Mouse (Mus musculus) liver, embryonic 12.5 days (tissue): ENCODE data around the gene Slit3. TPM values are rescaled to one million over a fixed set of nuclear protein-coding genes. Genes with fewer than 3 reads are reported as not detected.

ENCODE experiments used
- ATAC-seq: fragments of 200-750 bp; cut with Nextera tagmentation; 2 replicates; pipeline ENCODE4 v1.8.0; 2017; ENCODE audit warnings: moderate number of reproducible peaks, mild to moderate bottlenecking, moderate library complexity
- H3K27ac ChIP-seq: fragments of 300-500 bp; sonication (generic); 2 replicates; pipeline ENCODE4 v1.5.1; 2016; ENCODE audit warnings: mild to moderate bottlenecking
- H3K27me3 ChIP-seq: fragments of 300-500 bp; sonication (generic); replicated peaks from 2 replicates; pipeline ENCODE4 v1.6.1; 2016; ENCODE audit warnings: mild to moderate bottlenecking, moderate library complexity
- H3K36me3 ChIP-seq: fragments of 300-500 bp; sonication (generic); 2 replicates; pipeline ENCODE4 v1.6.1; 2016; ENCODE audit warnings: mild to moderate bottlenecking, moderate library complexity
- H3K4me1 ChIP-seq: fragments of 300-500 bp; sonication (generic); 2 replicates; pipeline ENCODE4 v1.6.1; 2016
- H3K4me2 ChIP-seq: fragments of 300-500 bp; sonication (generic); 2 replicates; pipeline ENCODE4 v1.6.1; 2016; ENCODE audit warnings: mild to moderate bottlenecking, moderate library complexity
- H3K4me3 ChIP-seq: fragments of 300-500 bp; sonication (generic); 2 replicates; pipeline ENCODE4 v1.5.1; 2016; ENCODE audit warnings: mild to moderate bottlenecking, moderate library complexity
- H3K9ac ChIP-seq: fragments of 300-500 bp; sonication (generic); 2 replicates; pipeline ENCODE4 v1.6.1; 2016; ENCODE audit warnings: mild to moderate bottlenecking, moderate library complexity
- H3K9me3 ChIP-seq: fragments of 300-500 bp; sonication (generic); replicated peaks from 2 replicates; pipeline ENCODE4 v1.6.1; 2016; ENCODE audit warnings: mild to moderate bottlenecking, moderate library complexity
- WGBS: fragments of 180-500 bp; shearing (Covaris S2); methylation state at CpG from one replicate; pipeline ENCODE4 v1.1.7; 2016; ENCODE audit not compliant: insufficient replicate concordance; 5-methylcytosine and 5-hydroxymethylcytosine counted together
- polyA plus RNA-seq: library from polyadenylated mRNA; unstranded; fragments of >200 nt; fragmentation: Nextera tagmentation; extraction: Ambion mirVana; gene quantifications from 2 replicates; pipeline ENCODE4 v1.2.1, GENCODE M21; 2016

Slit3 gene
- polyA plus RNA-seq, 1 experiment from 2014 or later = 1.6 TPM

DNA sequence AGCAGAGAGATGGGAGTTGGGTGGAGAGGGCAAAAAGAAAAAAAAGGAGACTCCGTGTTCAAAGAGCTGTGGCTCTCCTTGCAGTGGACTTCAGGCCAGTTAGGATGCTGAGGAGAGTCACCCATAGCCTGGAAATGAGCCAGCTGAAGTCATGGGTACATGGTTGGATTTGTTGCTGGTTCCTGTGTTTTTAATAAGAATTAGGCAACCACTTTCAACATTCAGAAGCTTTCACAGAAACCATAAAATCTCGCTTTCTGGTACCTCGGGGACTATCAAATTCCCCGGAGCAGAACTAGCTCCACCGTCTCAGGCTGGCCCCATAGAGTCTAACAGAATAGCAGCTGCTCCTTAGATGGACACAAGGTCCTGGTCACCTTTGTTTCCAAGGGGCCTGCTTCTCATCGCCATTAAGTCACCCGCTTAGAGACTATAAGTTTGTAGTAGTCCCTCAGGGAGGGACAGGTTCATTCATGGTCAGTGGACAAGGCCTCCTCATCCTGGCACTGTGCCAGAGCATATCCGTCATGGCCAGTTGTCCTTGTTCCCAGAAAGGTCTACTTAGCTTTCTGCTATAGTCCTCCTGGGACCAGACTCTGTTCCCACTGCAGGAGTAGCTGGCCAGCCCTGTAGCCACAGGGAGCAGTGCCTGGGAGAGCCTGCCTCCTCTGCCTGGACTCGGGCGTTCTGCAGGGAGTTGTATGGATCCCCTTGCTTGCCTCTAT, 505.3 kb downstream of the Slit3 start:
- no peak overlapping the region for H3K27ac ChIP-seq

DNA sequence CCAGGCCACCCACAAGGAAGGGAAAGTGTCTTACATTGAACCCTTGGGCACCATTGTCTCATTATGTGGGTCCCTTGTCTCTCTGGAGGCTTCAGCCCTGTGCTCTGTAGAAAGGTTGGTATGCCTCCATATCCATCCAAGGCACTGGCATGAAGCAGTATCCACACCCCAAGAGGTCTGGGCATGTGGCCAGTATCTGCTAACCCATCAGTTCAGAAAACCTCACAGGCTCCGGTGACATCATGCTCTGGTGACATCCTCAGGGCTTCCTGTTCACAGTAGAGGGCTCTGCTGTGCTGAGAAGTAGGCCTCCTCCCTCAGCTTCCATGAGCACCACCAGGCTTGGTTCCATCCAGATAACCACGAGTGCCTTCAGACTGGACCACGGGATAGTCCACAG, 506.8 kb downstream of the Slit3 start:
- Histone ChIP-seq H3K36me3 (no peaks in the 10 kb centered on the region), H3K27ac (no peak overlapping the region), H3K9me3 (no peaks in the 10 kb centered on the region), H3K27me3 (no peaks in the 10 kb centered on the region), H3K4me2 (no peak overlapping the region), H3K4me3 (no peak overlapping the region), H3K4me1 (no peaks in the 10 kb centered on the region), H3K9ac (no peak overlapping the region)
- no peak for ATAC-seq
- WGBS = 52% methylated on average over 3 of the region's 3 CpGs

More for the DNA sequence above, 505.3 kb downstream of the Slit3 start:
- no peak for ATAC-seq
- Histone ChIP-seq H3K4me2 (no peak overlapping the region), H3K9me3 (no peaks in the 10 kb centered on the region), H3K27me3 (no peaks in the 10 kb centered on the region), H3K36me3 (no peaks in the 10 kb centered on the region), H3K4me3 (no peak overlapping the region), H3K4me1 (no peaks in the 10 kb centered on the region), H3K9ac (no peak overlapping the region)
- WGBS = 70% methylated on average over 10 of the region's 10 CpGs

DNA sequence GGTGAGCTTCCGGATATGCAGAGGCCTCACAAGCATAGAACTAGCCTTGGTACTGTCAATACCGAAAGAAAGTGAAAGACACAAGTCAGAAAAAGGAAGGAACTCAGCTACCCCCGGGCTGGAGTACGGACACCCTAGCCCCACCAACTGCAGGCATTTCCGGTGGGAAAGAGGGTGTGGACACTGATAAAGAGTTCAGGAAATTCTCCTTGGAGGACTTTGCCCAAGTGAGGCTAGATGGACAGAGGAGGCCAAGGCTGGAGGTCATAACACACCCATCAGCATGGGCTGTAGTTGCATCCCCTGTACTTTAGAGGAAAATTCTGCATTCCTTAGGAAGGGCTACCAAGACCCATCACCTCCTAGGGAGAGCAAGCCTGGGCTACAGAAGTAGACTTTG, 511.2 kb downstream of the Slit3 start:
- Histone ChIP-seq H3K27me3 (no peaks in the 10 kb centered on the region), H3K9ac (no peak overlapping the region), H3K4me2 (no peak overlapping the region), H3K4me3 (no peak overlapping the region), H3K9me3 (no peaks in the 10 kb centered on the region), H3K36me3 (no peaks in the 10 kb centered on the region), H3K4me1 (no peaks in the 10 kb centered on the region), H3K27ac (no peak overlapping the region)
- no peak for ATAC-seq
- 32% methylated on average over 5 of the region's 5 CpGs for WGBS

DNA sequence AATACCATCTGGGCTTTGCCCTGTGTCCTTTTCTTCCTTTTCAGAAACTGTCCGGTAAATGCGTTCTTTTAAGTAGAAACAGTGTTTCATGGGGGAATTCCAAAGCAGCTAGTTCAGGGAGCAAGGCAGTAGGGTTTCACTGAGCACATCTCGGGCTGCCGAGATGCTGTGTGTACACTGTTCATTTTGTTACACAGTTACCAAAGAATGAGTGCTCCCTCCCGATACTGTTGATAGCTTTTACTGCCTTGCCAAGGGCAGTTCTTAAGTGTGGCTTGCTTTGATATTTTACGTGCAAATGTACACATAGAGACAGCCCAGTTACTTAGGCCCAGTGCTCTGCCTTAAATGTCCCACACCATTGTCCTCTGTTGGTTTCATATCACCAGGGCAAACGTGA, 516.1 kb downstream of the Slit3 start:
- Histone ChIP-seq H3K27ac (no peak overlapping the region), H3K9ac (no peak overlapping the region), H3K4me3 (no peak overlapping the region), H3K4me1 (no peaks in the 10 kb centered on the region), H3K27me3 (no peaks in the 10 kb centered on the region), H3K9me3 (no peaks in the 10 kb centered on the region), H3K4me2 (no peak overlapping the region), H3K36me3 (no peaks in the 10 kb centered on the region)
- WGBS = 68% methylated on average over 7 of the region's 7 CpGs
- ATAC-seq = no peak

DNA sequence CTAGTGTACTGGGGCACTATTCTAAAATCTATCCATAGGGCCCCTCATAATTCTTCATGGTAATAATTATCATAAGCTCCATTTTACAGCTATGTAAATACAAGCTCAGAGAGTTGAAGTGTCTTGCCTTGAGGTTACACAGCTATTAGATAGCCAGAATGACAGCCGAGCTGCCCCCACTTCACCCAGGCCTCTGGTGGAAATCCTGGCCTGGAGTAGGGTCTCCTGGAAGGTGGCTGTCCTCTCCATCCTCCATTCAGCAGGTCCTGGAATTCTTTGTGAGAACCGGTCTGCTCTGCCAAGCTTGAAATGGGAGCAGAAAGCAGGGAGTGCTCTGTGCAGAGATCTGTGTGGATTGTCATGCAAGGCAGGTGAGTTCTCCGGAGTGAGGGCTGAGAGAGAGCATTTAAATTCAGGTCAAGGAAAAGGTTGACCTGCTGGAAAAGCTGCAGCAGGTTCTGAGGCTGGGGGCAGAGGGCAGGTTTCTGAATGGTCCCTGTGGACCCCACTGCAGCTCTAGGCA, 517.9 kb downstream of the Slit3 start:
- H3K4me3 ChIP-seq = no peak overlapping the region
- H3K9ac ChIP-seq = no peak overlapping the region
- H3K27me3 ChIP-seq = no peaks in the 10 kb centered on the region
- WGBS = 36% methylated on average over 3 of the region's 3 CpGs
- no peaks in the 10 kb centered on the region for H3K36me3 ChIP-seq
- ATAC-seq = no peak
- H3K4me1 ChIP-seq = no peaks in the 10 kb centered on the region
- no peaks in the 10 kb centered on the region for H3K9me3 ChIP-seq
- no peak overlapping the region for H3K27ac ChIP-seq
- H3K4me2 ChIP-seq = no peak overlapping the region

DNA sequence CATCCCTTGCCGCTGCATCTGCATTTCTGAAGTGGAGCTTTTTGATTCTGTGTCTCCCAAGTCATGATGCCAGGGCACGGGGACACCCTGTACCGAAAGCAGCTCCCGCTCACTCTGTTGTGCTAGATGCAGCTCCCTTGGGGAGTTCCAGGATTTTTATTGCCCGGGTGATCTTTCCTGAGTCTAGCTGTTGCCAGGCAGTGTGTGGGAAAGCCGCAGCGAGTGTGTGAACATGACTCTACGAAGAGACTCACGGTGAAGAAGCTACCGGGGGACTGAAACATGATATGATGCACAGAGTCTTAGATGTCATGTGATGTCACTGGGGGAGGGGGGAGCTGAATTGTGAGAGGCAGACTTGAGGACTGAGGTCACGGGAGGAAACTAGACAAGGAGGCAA, 518.4 kb downstream of the Slit3 start:
- H3K27ac ChIP-seq = no peak overlapping the region
- ATAC-seq = no peak
- H3K4me3 ChIP-seq = no peak overlapping the region
- no peak overlapping the region for H3K4me2 ChIP-seq
- 55% methylated on average over 11 of the region's 11 CpGs for WGBS
- no peaks in the 10 kb centered on the region for H3K9me3 ChIP-seq
- H3K9ac ChIP-seq = no peak overlapping the region
- no peaks in the 10 kb centered on the region for H3K27me3 ChIP-seq
- no peaks in the 10 kb centered on the region for H3K4me1 ChIP-seq
- H3K36me3 ChIP-seq = no peaks in the 10 kb centered on the region

DNA sequence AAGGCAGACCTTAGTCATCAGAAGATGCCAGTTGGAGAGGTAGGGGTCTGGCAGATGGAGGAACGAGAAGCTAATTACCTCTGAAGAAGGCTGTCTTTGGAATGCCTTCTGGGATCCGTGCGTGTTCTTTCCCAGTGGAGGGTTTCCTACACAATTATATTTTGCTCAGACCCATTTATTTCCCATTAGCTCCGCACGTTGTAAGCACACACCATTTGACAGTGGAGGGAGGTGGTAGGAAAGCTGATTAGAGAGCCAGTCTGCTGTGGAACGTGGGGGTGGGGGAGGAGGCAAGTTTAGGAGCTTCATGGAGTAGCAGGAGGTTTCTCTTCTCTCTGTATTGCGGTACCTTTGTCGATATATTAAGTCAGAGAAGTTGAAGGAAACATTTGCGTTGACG, 530.3 kb downstream of the Slit3 start:
- Histone ChIP-seq H3K27ac (no peak overlapping the region), H3K4me2 (no peak overlapping the region), H3K9ac (no peak overlapping the region), H3K27me3 (no peaks in the 10 kb centered on the region), H3K36me3 (no peaks in the 10 kb centered on the region), H3K9me3 (no peaks in the 10 kb centered on the region), H3K4me1 (no peaks in the 10 kb centered on the region), H3K4me3 (no peak overlapping the region)
- 72% methylated on average over 10 of the region's 10 CpGs for WGBS
- ATAC-seq = no peak

DNA sequence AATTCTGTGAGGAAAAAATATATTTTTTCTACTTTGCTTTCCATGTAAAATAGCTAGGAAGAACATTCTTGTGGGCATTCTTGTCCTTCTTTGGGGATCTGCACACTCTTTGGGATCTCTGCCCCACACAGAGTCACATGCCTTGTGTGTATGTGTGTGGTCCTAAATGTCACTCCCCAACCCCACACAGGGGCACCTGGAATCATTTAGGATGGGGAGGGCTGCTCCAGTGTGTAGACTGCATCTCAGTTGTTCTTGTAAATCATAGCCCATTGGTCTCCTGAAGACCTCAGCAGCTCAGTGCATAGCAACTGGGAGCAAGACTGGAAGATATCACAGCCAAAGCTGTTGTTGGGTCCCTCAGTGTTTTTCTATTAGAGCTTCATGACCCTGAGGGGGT, 534.8 kb downstream of the Slit3 start:
- no peak for ATAC-seq
- Histone ChIP-seq H3K36me3 (no peaks in the 10 kb centered on the region), H3K27ac (no peak overlapping the region), H3K4me2 (no peak overlapping the region), H3K9me3 (no peaks in the 10 kb centered on the region), H3K4me1 (no peaks in the 10 kb centered on the region), H3K9ac (no peak overlapping the region), H3K27me3 (no peaks in the 10 kb centered on the region), H3K4me3 (no peak overlapping the region)

DNA sequence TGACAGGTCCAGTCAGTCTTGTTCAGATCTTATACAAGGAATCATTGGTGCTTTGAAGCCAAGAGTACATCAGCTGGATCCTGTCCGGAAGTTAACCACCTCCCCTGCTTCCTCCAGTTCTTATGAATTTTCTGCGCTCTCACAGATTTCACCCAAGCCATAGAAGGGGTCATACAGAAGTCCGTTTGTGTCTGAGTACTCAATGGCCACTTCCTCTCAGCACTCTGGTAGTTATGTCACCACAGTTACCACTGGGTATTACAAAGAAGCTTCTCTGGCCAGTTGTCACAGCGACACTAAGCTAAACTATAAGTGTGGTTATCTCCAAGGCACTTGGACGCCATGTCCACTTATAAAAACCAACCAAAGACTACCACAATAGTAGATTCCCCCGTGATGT, 536.6 kb downstream of the Slit3 start:
- Histone ChIP-seq H3K9me3 (no peaks in the 10 kb centered on the region), H3K36me3 (no peaks in the 10 kb centered on the region), H3K9ac (no peak overlapping the region), H3K4me1 (no peaks in the 10 kb centered on the region), H3K4me2 (no peak overlapping the region), H3K27me3 (no peaks in the 10 kb centered on the region), H3K27ac (no peak overlapping the region), H3K4me3 (no peak overlapping the region)
- WGBS = 46% methylated on average over 6 of the region's 6 CpGs
- ATAC-seq = no peak

DNA sequence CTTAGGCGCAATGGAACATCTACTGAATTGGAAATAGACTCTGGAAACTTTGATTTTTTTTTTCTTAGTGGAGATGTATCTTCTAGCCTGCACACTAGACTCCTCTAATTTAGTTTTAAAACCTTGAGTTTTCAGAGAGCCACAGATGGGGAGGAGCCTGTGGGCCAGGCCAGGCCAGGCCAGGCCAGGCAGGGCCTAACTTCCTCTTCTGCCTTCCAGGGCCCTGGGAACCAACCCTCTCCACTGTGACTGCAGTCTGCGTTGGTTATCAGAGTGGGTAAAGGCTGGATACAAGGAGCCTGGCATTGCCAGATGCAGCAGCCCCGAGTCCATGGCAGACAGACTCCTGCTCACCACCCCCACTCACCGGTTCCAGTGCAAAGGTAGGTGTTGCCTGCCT, 539.9 kb downstream of the Slit3 start:
- Histone ChIP-seq H3K4me2 (no peak overlapping the region), H3K9me3 (no peaks in the 10 kb centered on the region), H3K27ac (no peak overlapping the region), H3K4me1 (no peaks in the 10 kb centered on the region), H3K27me3 (no peaks in the 10 kb centered on the region), H3K9ac (no peak overlapping the region), H3K36me3 (no peaks in the 10 kb centered on the region), H3K4me3 (no peak overlapping the region)
- WGBS = 48% methylated on average over 4 of the region's 4 CpGs
- ATAC-seq = no peak

DNA sequence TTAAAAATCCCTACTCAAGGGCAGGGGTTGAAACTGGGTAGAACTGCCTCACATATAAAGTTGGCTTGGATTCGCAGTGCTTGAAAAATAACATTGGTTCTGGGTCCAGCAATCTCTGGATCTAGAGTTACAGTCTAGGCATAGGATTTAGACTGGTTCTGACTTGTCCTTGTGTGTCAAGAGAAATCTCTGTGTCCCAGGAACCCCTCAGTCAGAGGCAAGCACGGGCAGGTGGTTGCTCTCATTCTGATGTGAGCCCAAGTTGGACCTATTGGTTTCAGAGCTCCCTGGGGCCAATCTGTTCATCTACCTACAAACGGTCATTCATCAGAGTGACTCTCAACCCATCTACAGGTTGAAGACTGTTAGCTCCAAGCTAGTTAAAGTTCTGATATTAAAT, 541.9 kb downstream of the Slit3 start:
- ATAC-seq = no peak
- Histone ChIP-seq H3K27ac (no peak overlapping the region), H3K9ac (no peak overlapping the region), H3K36me3 (no peaks in the 10 kb centered on the region), H3K4me2 (no peak overlapping the region), H3K4me1 (no peaks in the 10 kb centered on the region), H3K4me3 (no peak overlapping the region), H3K27me3 (no peaks in the 10 kb centered on the region), H3K9me3 (no peaks in the 10 kb centered on the region)
- 64% methylated on average over 3 of the region's 3 CpGs for WGBS

DNA sequence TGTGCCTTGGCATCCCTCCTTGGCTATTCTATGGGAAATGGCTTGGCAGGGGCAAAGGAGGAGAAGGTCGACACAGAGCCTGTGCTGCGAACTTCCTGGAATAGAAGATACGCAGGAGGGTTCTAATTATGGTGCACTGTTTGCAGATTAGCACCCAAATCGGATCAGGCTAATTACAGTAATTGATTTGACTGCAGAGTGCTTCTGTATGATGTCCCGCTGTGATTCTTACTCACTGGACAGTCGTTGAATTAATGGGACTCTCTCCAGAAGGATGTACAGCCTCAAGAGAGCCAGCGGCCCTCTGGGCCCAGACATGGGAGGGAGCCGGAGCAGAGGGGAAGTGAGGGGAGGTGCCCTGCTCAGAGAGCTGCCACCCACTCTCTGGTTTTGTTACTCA, 542.6 kb downstream of the Slit3 start:
- WGBS = 58% methylated on average over 8 of the region's 8 CpGs
- ATAC-seq = no peak

DNA sequence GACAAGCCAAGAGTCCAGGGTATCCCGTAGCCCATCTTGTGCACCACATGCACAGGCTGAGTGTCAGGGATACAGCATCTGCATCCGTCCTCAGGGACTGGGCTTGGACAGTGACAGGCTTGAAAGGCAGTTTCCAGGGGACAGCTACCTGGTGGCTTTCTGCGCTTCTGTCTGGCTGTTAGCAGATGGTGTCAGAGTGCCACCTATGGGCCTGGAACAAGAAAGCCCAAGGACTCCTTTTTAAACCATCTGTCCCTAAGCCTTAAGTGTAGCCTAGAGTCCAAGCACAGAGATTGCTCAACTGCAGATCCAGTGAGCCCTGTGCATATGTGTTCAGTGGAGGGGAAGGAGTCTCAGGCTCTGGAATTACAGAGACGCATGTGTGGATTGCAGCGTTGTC, 544.0 kb downstream of the Slit3 start:
- WGBS = 57% methylated on average over 5 of the region's 5 CpGs
- no peak for ATAC-seq
- no peak overlapping the region for H3K27ac ChIP-seq
- H3K4me1 ChIP-seq = no peaks in the 10 kb centered on the region
- H3K27me3 ChIP-seq = no peaks in the 10 kb centered on the region
- no peaks in the 10 kb centered on the region for H3K36me3 ChIP-seq
- H3K9me3 ChIP-seq = no peaks in the 10 kb centered on the region
- no peak overlapping the region for H3K9ac ChIP-seq
- no peak overlapping the region for H3K4me2 ChIP-seq
- no peak overlapping the region for H3K4me3 ChIP-seq

More for the DNA sequence above, 542.6 kb downstream of the Slit3 start:
- H3K9ac ChIP-seq = no peak overlapping the region
- no peak overlapping the region for H3K4me3 ChIP-seq
- H3K27me3 ChIP-seq = no peaks in the 10 kb centered on the region
- no peak overlapping the region for H3K4me2 ChIP-seq
- no peaks in the 10 kb centered on the region for H3K9me3 ChIP-seq
- no peak overlapping the region for H3K27ac ChIP-seq
- H3K4me1 ChIP-seq = no peaks in the 10 kb centered on the region
- no peaks in the 10 kb centered on the region for H3K36me3 ChIP-seq
